Mouse (Mus musculus) heart, postnatal 0 days (tissue): ENCODE measurements at regions not wholly inside any gene's neighbourhood (a gene's known extent, or its start where the extent isn't known, plus 50 kb on each side); places are given as distances from the start of the nearest gene placed in this dataset.
A peak's percentile ranks its signal among the peaks of the same experiment; 100 is the strongest.
"Not testable (repeated sequence)": the region's sequence is repeated elsewhere in the genome, so short reads cannot be mapped to it uniquely, and the experiment has no call there.

ENCODE experiments used
- ATAC-seq: fragments of 200-750 bp; cut with Nextera tagmentation; 2 replicates; pipeline ENCODE4 v1.8.0; 2017; ENCODE audit warnings: low read depth, moderate number of reproducible peaks, moderate library complexity; ENCODE audit not compliant: insufficient read depth
- DNase-seq: peaks from one replicate; pipeline ENCODE4 v3.0.0-alpha.2; 2016; ENCODE audit warnings: low spot score
- H3K27ac ChIP-seq: fragments of 300-500 bp; sonication (generic); 2 replicates; pipeline ENCODE4 v1.5.1; 2014; ENCODE audit warnings: low read depth, mild to moderate bottlenecking
- H3K27me3 ChIP-seq: fragments of 300-500 bp; sonication (generic); 2 replicates; pipeline ENCODE4 v1.6.1; 2014; ENCODE audit warnings: low read length, mixed read lengths; ENCODE audit not compliant: control insufficient read depth, insufficient read depth
- H3K36me3 ChIP-seq: fragments of 300-500 bp; sonication (generic); replicated peaks from 2 replicates; pipeline ENCODE4 v1.6.1; 2014; ENCODE audit warnings: low read length, mixed read lengths; ENCODE audit not compliant: control insufficient read depth, insufficient read depth
- H3K4me1 ChIP-seq: fragments of 300-500 bp; sonication (generic); 2 replicates; pipeline ENCODE4 v1.6.1; 2014; ENCODE audit warnings: antibody characterized with exemption; ENCODE audit not compliant: control insufficient read depth, insufficient read depth
- H3K4me2 ChIP-seq: fragments of 300-500 bp; sonication (generic); 2 replicates; pipeline ENCODE4 v1.6.1; 2014; ENCODE audit warnings: low read depth, mild to moderate bottlenecking, low read length, moderate library complexity
- H3K4me3 ChIP-seq: fragments of 300-500 bp; sonication (generic); 2 replicates; pipeline ENCODE4 v1.5.1; 2014; ENCODE audit warnings: low read depth, low read length
- H3K9ac ChIP-seq: fragments of 300-500 bp; sonication (generic); replicated peaks from 2 replicates; pipeline ENCODE4 v1.6.1; 2014; ENCODE audit warnings: low read depth, low read length, mixed read lengths
- H3K9me3 ChIP-seq: fragments of 300-500 bp; sonication (generic); replicated peaks from 2 replicates; pipeline ENCODE4 v1.6.1; 2016; ENCODE audit warnings: low read length; ENCODE audit not compliant: control insufficient read depth
- CTCF ChIP-seq: IDR thresholded peaks from 2 replicates; pipeline ENCODE4 v1.5.1; 2016; ENCODE audit warnings: antibody characterized with exemption, control low read depth, low read depth
- EP300 ChIP-seq: IDR thresholded peaks from 2 replicates; pipeline ENCODE4 v1.6.1; 2016; ENCODE audit warnings: antibody characterized with exemption, low read depth
- WGBS: fragments of 180-500 bp; shearing (Covaris S2); extraction: QIAGEN DNeasy Blood & Tissue Kit; methylation state at CpG from one replicate; pipeline ENCODE4 v1.1.7; 2014; 5-methylcytosine and 5-hydroxymethylcytosine counted together

- Histone ChIP-seq H3K4me2 (no peak overlapping the region), H3K9ac (no peak overlapping the region), H3K36me3 (no peaks in the 10 kb centered on the region), H3K4me1 (peaks cover 4% of the 10 kb centered on the region; the same call in 1 of the 2 replicates), H3K4me3 (no peak overlapping the region), H3K9me3 (no peaks in the 10 kb centered on the region), H3K27ac (no peak overlapping the region), H3K27me3 (no peaks in the 10 kb centered on the region)
- no peak for TF ChIP-seq CTCF
- no peak for TF ChIP-seq EP300
- DNase-seq (no peak), ATAC-seq (no peak)
- 66% methylated on average over 3 of the region's 3 CpGs for WGBS
These were observed 57.1 kb downstream of the Ccdc54 start for GRCm38 (mm10) chr16:50533881-50534280.

DNA sequence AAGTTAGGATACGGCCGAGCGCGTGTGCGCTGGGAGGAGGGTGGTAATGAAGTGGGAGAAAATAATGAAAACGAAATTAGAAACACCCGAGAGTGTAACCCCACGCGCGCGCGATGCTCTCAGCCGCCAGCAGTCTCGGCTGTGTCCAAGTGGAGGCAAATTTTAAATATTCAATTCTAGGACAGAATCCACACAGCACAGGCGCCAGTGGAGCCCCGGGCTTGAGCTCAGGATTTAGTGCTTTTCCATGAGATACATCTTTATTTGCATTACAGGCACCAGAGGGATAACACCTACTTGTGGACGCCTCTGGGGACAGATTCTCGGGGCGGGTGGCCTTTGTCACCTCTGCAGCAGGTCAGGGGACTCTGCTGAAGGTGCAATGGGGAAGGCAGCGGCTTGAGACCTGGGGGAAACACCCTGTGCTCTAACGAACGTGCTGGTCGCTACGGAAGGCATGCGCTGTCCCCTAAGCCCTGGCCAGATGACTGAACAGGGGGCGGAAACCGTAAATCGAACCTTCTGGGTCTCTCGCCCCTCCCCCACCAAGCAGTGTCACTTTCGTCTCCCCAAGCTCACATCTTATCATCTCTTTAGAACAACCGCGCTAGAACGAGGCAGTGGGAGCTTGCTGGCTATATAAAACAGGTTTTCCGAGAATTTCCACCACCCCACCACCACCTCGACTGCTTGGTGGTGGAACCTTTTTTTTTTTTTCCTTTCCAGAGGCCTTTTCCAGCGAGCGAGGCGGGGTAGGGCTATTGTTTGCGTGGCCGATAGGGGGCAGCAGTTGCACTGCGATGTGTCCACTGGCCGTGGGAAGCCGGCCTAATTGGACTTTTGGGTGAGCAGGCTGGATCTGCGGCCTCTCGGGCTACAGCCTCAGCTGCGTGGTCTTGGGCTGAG is 61.2 kb downstream of the Ccdc54 start:
- Histone ChIP-seq H3K4me3 (peak overlapping the region; percentile 97), H3K9me3 (no peaks in the 10 kb centered on the region), H3K4me1 (peaks cover 6% of the 10 kb centered on the region; the same call in 1 of the 2 replicates), H3K4me2 (peak overlapping the region; percentile 98), H3K27ac (peak overlapping the region; percentile 94), H3K36me3 (no peaks in the 10 kb centered on the region), H3K27me3 (no peaks in the 10 kb centered on the region), H3K9ac (peak overlapping the region; percentile 83)
- no peak for TF ChIP-seq EP300
- peak; percentile 86 for TF ChIP-seq CTCF
- WGBS: under 1% methylated on average over 46 of the region's 46 CpGs
- ATAC-seq (peak; percentile 62), DNase-seq (peak; percentile 78)

- H3K27me3 ChIP-seq: no peaks in the 10 kb centered on the region
- H3K9me3 ChIP-seq: no peaks in the 10 kb centered on the region
- peak; percentile 91 for ATAC-seq
- no peaks in the 10 kb centered on the region for H3K36me3 ChIP-seq
- H3K9ac ChIP-seq: peak overlapping the region; percentile 83
- peaks cover 7% of the 10 kb centered on the region; the same call in 1 of the 2 replicates for H3K4me1 ChIP-seq
- H3K27ac ChIP-seq: peak overlapping the region; percentile 94
- DNase-seq: peak; percentile 72
- whole genome bisulfite sequencing: under 1% methylated on average over 77 of the region's 81 CpGs
- H3K4me2 ChIP-seq: peak overlapping the region; percentile 98
- H3K4me3 ChIP-seq: peak overlapping the region; percentile 97
- no peak for TF ChIP-seq EP300
- TF ChIP-seq CTCF: no peak
These were observed 62.1 kb downstream of the Ccdc54 start for GRCm38 (mm10) chr16:50528677-50529510.

GRCm38 (mm10) chr16:50528355-50528676 is 62.6 kb downstream of the Ccdc54 start:
- Histone ChIP-seq H3K4me1 (peaks cover 7% of the 10 kb centered on the region; the same call in 1 of the 2 replicates), H3K36me3 (no peaks in the 10 kb centered on the region), H3K9me3 (no peaks in the 10 kb centered on the region), H3K4me3 (peak overlapping the region; percentile 97), H3K27ac (peak overlapping the region; percentile 94), H3K4me2 (peak overlapping the region; percentile 98), H3K27me3 (no peaks in the 10 kb centered on the region), H3K9ac (peak overlapping the region; percentile 83)
- ATAC-seq (peak; percentile 28; the same call in 1 of the 2 replicates), DNase-seq (peak; percentile 44)
- no peak for TF ChIP-seq EP300
- no peak for TF ChIP-seq CTCF
- WGBS: under 1% methylated on average over 9 of the region's 9 CpGs

DNA sequence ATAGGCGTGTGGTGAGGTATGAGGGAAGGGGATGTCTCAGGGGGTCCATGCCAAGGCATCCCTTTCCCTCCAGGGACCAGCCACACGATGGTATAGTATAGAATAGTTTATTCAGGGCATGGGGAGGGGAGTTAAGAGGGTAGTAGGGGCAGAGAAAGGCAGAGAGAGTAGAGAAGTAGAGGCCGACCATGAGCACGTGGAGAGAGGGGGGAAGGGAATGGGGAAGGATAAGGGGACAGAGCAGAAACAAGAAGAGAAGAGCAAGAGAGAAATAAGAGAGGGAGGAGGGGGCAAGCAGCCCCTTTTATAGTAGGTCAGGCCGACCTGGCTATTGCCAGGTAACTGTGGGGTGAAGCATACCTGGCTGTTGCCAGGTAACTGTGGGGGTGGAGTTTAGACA is 64.0 kb downstream of the Ccdc54 start:
- H3K4me3 ChIP-seq, H3K4me2 ChIP-seq, H3K36me3 ChIP-seq, DNase-seq, H3K9ac ChIP-seq, H3K27me3 ChIP-seq, ATAC-seq, H3K27ac ChIP-seq, H3K9me3 ChIP-seq, H3K4me1 ChIP-seq: not testable (repeated sequence)
- WGBS: 83% methylated on average over 5 of the region's 5 CpGs
